In the genomic region with DNA sequence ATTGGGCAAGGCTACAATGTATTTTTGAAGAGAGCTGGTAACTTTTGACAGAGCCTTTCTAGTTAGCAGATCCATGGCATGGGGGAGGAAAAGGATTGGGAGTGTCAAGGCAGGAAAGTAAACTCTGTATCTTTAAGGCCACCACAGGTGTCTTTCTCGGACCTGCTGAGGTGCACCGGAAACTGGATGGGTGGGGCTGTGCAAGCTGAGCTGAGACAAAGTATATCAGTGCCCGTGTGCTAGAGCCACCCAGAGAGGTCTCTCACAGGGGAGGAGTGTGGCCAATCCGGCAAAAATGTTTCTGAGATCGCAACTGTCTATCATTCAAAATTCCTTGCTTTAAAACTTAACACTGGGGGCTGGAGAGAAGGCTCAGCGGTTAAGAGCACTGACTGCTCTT, we compare ENCODE assay signal across 25 mouse cellular contexts. TPM values are rescaled to one million over a fixed set of nuclear protein-coding genes. Genes with fewer than 3 reads are reported as not detected.
"Had no signal": no experiment of that assay in that cellular context is flagged by ENCODE, and none has a peak within 500 bp of the region (broad histone marks: within the 10 kb centered on the region; RNA-seq: fewer than 3 reads in every experiment).

No protein-coding gene starts in this region.

- H3K4me3 ChIP-seq: layer of hippocampus, adult 2 months; limb, embryonic 12.5 days; limb, embryonic 15.5 days; liver, embryonic 15.5 days; lung, embryonic 15.5 days; midbrain, embryonic 12.5 days; midbrain, embryonic 15.5 days; neural tube, embryonic 12.5 days; neural tube, embryonic 15.5 days had no signal

- H3K36me3 ChIP-seq: lung, embryonic 15.5 days; midbrain, embryonic 15.5 days had no signal

- DNase-seq: kidney, adult 2 months; kidney, postnatal 14 days; kidney, postnatal 4 days; left cerebral cortex, postnatal 4 days; lung, adult 18-20 months; right cerebral cortex, adult 18-20 months; right cerebral cortex, postnatal 14 days; right cerebral cortex, postnatal 4 days; thymus, adult 2 months; thymus, postnatal 14 days; thymus, postnatal 4 days had no signal

- H3K27me3 ChIP-seq: limb, embryonic 12.5 days; limb, embryonic 15.5 days; liver, embryonic 15.5 days; lung, embryonic 15.5 days; midbrain, embryonic 12.5 days; midbrain, embryonic 15.5 days; neural tube, embryonic 12.5 days; neural tube, embryonic 15.5 days had no signal

- H3K4me2 ChIP-seq: limb, embryonic 12.5 days; limb, embryonic 15.5 days; liver, embryonic 11.5 days; liver, embryonic 15.5 days; lung, embryonic 15.5 days; midbrain, embryonic 12.5 days; midbrain, embryonic 15.5 days; neural tube, embryonic 12.5 days; neural tube, embryonic 15.5 days had no signal

- H3K27ac ChIP-seq: layer of hippocampus, adult 2 months; limb, embryonic 12.5 days; limb, embryonic 15.5 days; liver, embryonic 15.5 days; macrophage; midbrain, embryonic 12.5 days; midbrain, embryonic 15.5 days; neural tube, embryonic 12.5 days; neural tube, embryonic 15.5 days had no signal

- H3K9me3 ChIP-seq: limb, embryonic 12.5 days; limb, embryonic 15.5 days; liver, embryonic 15.5 days; lung, embryonic 15.5 days; midbrain, embryonic 12.5 days; midbrain, embryonic 15.5 days; neural tube, embryonic 12.5 days; neural tube, embryonic 15.5 days had no signal

- H3K9ac ChIP-seq: limb, embryonic 12.5 days; limb, embryonic 15.5 days; liver, embryonic 15.5 days; lung, embryonic 15.5 days; midbrain, embryonic 12.5 days; midbrain, embryonic 15.5 days; neural tube, embryonic 12.5 days; neural tube, embryonic 15.5 days had no signal

- ATAC-seq: intestine, postnatal 0 days; midbrain, embryonic 15.5 days had no signal

- H3K4me1 ChIP-seq: limb, embryonic 12.5 days; midbrain, embryonic 12.5 days; midbrain, embryonic 15.5 days; neural tube, embryonic 12.5 days had no signal

RNA-seq across cellular contexts. Expression of a gene that starts 35.3 kb away (rescaled TPM):
- polyA plus RNA-seq: macrophage; stomach, embryonic 14.5 days had no signal

RNA-seq across cellular contexts. Expression of a gene that starts 51.3 kb away (rescaled TPM):
- polyA plus RNA-seq: intestine, postnatal 0 days; kidney, adult 2 months; kidney, embryonic 14.5 days; limb, embryonic 12.5 days; limb, embryonic 15.5 days; liver, embryonic 11.5 days; liver, embryonic 15.5 days; lung, embryonic 15.5 days; macrophage; midbrain, embryonic 12.5 days; neural tube, embryonic 12.5 days; neural tube, embryonic 15.5 days; stomach, embryonic 14.5 days; thymus, adult 2 months had no signal
